In the genomic region with DNA sequence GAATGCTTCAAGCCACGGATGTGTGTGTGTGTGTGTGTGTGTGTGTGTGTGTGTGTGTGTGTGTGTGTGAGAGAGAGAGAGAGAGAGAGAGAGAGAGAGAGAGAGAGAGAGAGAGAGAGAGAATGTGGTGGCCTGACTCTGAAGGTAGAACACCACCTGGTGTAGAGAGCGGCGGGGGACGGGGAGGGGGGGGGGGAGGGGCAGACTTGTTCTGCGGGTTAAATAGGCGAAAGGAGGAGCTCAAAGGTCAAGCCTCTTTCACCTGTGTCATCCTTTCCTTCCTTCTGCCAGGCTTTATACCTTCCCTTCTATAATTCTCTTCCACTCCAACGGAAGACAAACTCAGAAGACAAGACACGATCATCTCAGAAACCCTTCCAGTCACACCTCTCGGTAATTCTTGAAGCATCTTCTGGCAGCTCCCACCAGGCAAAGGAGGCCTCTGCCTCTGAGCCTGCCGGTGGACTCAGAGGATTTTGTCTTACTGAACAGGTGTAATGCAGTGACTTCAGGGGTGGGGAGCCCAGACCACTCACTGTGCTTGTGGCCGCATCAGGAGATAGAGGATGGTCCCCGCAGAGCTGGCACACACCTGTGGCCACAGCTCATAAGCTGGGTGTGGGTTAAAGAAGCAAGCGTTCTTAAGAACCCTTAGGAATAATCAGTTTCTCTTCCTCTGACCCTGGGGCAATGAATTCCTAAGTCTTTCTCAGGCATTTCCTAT, we compare ENCODE assay signal across 8 mouse cellular contexts. TPM values are rescaled to one million over a fixed set of nuclear protein-coding genes. Genes with fewer than 3 reads are reported as not detected.
DNase-seq lines count a peak whose midpoint lies in the region; ATAC-seq lines count a peak whose summit lies in the region.

No protein-coding gene starts in this region.

- H3K4me1 ChIP-seq in heart, embryonic 13.5 days: peaks cover 13% of the 10 kb centered on the region
- H3K4me1 ChIP-seq in hindbrain, embryonic 15.5 days (replicated peaks): peaks cover 13% of the 10 kb centered on the region
- peaks cover 15% of the 10 kb centered on the region for H3K4me1 ChIP-seq in midbrain, embryonic 15.5 days

- WGBS in heart, embryonic 13.5 days: 22% methylated on average over 8 of the region's 13 CpGs
- 33% methylated on average over 9 of the region's 13 CpGs for WGBS in hindbrain, embryonic 15.5 days
- WGBS in midbrain, embryonic 15.5 days: 30% methylated on average over 10 of the region's 13 CpGs

- no peak overlapping the region for H3K27ac ChIP-seq in heart, embryonic 13.5 days (replicated peaks)
- no peak overlapping the region for H3K27ac ChIP-seq in hindbrain, embryonic 15.5 days (replicated peaks)
- H3K27ac ChIP-seq in midbrain, embryonic 15.5 days: no peak overlapping the region

- no peak for ATAC-seq in heart, embryonic 13.5 days (ENCODE audit: extremely low read depth, insufficient number of reproducible peaks, low FRiP score, low TSS enrichment)
- ATAC-seq in common myeloid progenitor, adult 5-6 weeks (replicated peaks; ENCODE audit: low read depth, poor library complexity, severe bottlenecking): peak; percentile 23; the same call in 1 of the 2 replicates
- 0 out of 2 replicates have a peak, but pooled peaks have one; percentile 20 for ATAC-seq in hindbrain, embryonic 15.5 days (ENCODE audit: low FRiP score, low read depth)
- peak; percentile 58; the same call in 1 of the 2 replicates for ATAC-seq in midbrain, embryonic 15.5 days (replicated peaks)

- peak overlapping the region; percentile 99 for H3K4me2 ChIP-seq in heart, embryonic 13.5 days
- H3K4me2 ChIP-seq in hindbrain, embryonic 15.5 days: peak overlapping the region; percentile 99
- peak overlapping the region; percentile 89 for H3K4me2 ChIP-seq in midbrain, embryonic 15.5 days

- no peaks in the 10 kb centered on the region for H3K9me3 ChIP-seq in heart, embryonic 13.5 days
- no peaks in the 10 kb centered on the region for H3K9me3 ChIP-seq in hindbrain, embryonic 15.5 days
- H3K9me3 ChIP-seq in midbrain, embryonic 15.5 days: no peaks in the 10 kb centered on the region

- peaks cover 31% of the 10 kb centered on the region for H3K27me3 ChIP-seq in heart, embryonic 13.5 days (replicated peaks)
- H3K27me3 ChIP-seq in hindbrain, embryonic 15.5 days: peaks cover 2% of the 10 kb centered on the region; the same call in 1 of the 2 replicates
- H3K27me3 ChIP-seq in midbrain, embryonic 15.5 days (replicated peaks): 0 out of 2 replicates have a peak, but pooled peaks cover 4% of the 10 kb centered on the region

- peak overlapping the region; percentile 84 for H3K9ac ChIP-seq in heart, embryonic 13.5 days
- peak overlapping the region; percentile 63; the same call in 1 of the 2 replicates for H3K9ac ChIP-seq in hindbrain, embryonic 15.5 days
- H3K9ac ChIP-seq in midbrain, embryonic 15.5 days: no peak overlapping the region

- H3K36me3 ChIP-seq in heart, embryonic 13.5 days: no peaks in the 10 kb centered on the region
- no peaks in the 10 kb centered on the region for H3K36me3 ChIP-seq in hindbrain, embryonic 15.5 days
- no peaks in the 10 kb centered on the region for H3K36me3 ChIP-seq in midbrain, embryonic 15.5 days (replicated peaks)

- intact Hi-C loops in heart, postnatal 25 days (cut with DNase I): no loop called here

- no peak for DNase-seq in heart, postnatal 25 days (ENCODE audit: low spot score)
- no peak for DNase-seq in cerebellum, postnatal 14 days
- no peak for DNase-seq in gastrocnemius, postnatal 25 days
- DNase-seq in adrenal gland, adult 2 months: no peak

- H3K4me3 ChIP-seq in heart, embryonic 13.5 days: peak overlapping the region; percentile 67
- peak overlapping the region; percentile 54 for H3K4me3 ChIP-seq in hindbrain, embryonic 15.5 days
- H3K4me3 ChIP-seq in midbrain, embryonic 15.5 days: peak overlapping the region; percentile 48

RNA-seq across cellular contexts. Expression of a gene that starts 0.9 kb away (rescaled TPM):
- polyA plus RNA-seq in heart, embryonic 13.5 days (2015; fragmentation: Nextera tagmentation; extraction: Ambion mirVana): 3.8 and 4.7 TPM in 2 replicates
- 10 to 100 TPM; 18.4 to 22.4 TPM for total RNA-seq in heart, postnatal 25 days (2021)
- total RNA-seq in common myeloid progenitor, adult 5-6 weeks (2017): 0.69 TPM in 1 of 2 replicates, not detected in the other
- polyA plus RNA-seq in hindbrain, embryonic 15.5 days (2015; fragmentation: Nextera tagmentation; extraction: Ambion mirVana): 6.1 and 6.2 TPM in 2 replicates
- polyA plus RNA-seq in midbrain, embryonic 15.5 days (2015; fragmentation: Nextera tagmentation; extraction: Ambion mirVana): 3.5 and 4.0 TPM in 2 replicates
- 1 to 10 TPM; 6.4 to 7.6 TPM for total RNA-seq in gastrocnemius, postnatal 25 days (2021)
- total RNA-seq in adrenal gland, adult 2 months (2021): 10 to 100 TPM; 11.3 to 20.4 TPM
- 4.7 and 5.0 TPM in 2 replicates for polyA plus RNA-seq in adrenal gland, adult 2 months (2012; rRNA removed)
